Mouse (Mus musculus) midbrain, embryonic 13.5 days (tissue): ENCODE results near the gene Gadd45a. TPM values are rescaled to one million over a fixed set of nuclear protein-coding genes. Genes with fewer than 3 reads are reported as not detected.
"Not testable (repeated sequence)": the region's sequence is repeated elsewhere in the genome, so short reads cannot be mapped to it uniquely, and the experiment has no call there.

Experiments used
- ATAC-seq: fragments of 200-750 bp; cut with Nextera tagmentation; 2 replicates; pipeline ENCODE4 v1.8.0; 2017; ENCODE audit warnings: mild to moderate bottlenecking, moderate TSS enrichment, moderate library complexity
- H3K27ac ChIP-seq: fragments of 300-500 bp; sonication (generic); 2 replicates; pipeline ENCODE4 v1.5.1; 2015; ENCODE audit warnings: inconsistent platforms, mild to moderate bottlenecking, moderate library complexity
- H3K27me3 ChIP-seq: fragments of 300-500 bp; sonication (generic); 2 replicates; pipeline ENCODE4 v1.6.1; 2015; ENCODE audit warnings: mild to moderate bottlenecking, inconsistent platforms
- H3K36me3 ChIP-seq: fragments of 300-500 bp; sonication (generic); 2 replicates; pipeline ENCODE4 v1.6.1; 2015; ENCODE audit warnings: mild to moderate bottlenecking, inconsistent platforms
- H3K4me1 ChIP-seq: fragments of 300-500 bp; sonication (generic); replicated peaks from 2 replicates; pipeline ENCODE4 v1.6.1; 2015; ENCODE audit warnings: inconsistent platforms
- H3K4me2 ChIP-seq: fragments of 300-500 bp; sonication (generic); replicated peaks from 2 replicates; pipeline ENCODE4 v1.6.1; 2015; ENCODE audit warnings: moderate library complexity, mild to moderate bottlenecking, inconsistent platforms
- H3K4me3 ChIP-seq: fragments of 300-500 bp; sonication (generic); replicated peaks from 2 replicates; pipeline ENCODE4 v1.5.1; 2015; ENCODE audit warnings: mild to moderate bottlenecking, inconsistent platforms
- H3K9ac ChIP-seq: fragments of 300-500 bp; sonication (generic); replicated peaks from 2 replicates; pipeline ENCODE4 v1.6.1; 2015; ENCODE audit warnings: mild to moderate bottlenecking, inconsistent platforms
- H3K9me3 ChIP-seq: fragments of 300-500 bp; sonication (generic); 2 replicates; pipeline ENCODE4 v1.6.1; 2016; ENCODE audit warnings: mild to moderate bottlenecking, inconsistent platforms
- WGBS: fragments of 180-500 bp; shearing (Covaris S2); methylation state at CpG from one replicate; pipeline ENCODE4 v1.1.7; 2015; 5-methylcytosine and 5-hydroxymethylcytosine counted together
- polyA plus RNA-seq: library from polyadenylated mRNA; unstranded; fragments of >200 nt; fragmentation: Nextera tagmentation; extraction: Ambion mirVana; gene quantifications from 2 replicates; pipeline ENCODE4 v1.2.1, GENCODE M21; 2015

Gadd45a gene
- polyA plus RNA-seq, 1 experiment from 2014 or later = 21.1 TPM

GRCm38 (mm10) chr6:67045424-67045823 lies 8.2 kb upstream of the Gadd45a start:
- ATAC-seq = no peak
- H3K4me1 ChIP-seq = peaks cover 9% of the 10 kb centered on the region; the same call in 1 of the 2 replicates
- H3K36me3 ChIP-seq = no peaks in the 10 kb centered on the region
- no peaks in the 10 kb centered on the region for H3K27me3 ChIP-seq
- WGBS = 88% methylated on average over 3 of the region's 3 CpGs
- H3K9ac ChIP-seq = no peak overlapping the region
- H3K4me3 ChIP-seq = no peak overlapping the region
- H3K27ac ChIP-seq = no peak overlapping the region
- H3K4me2 ChIP-seq = no peak overlapping the region
- H3K9me3 ChIP-seq = no peaks in the 10 kb centered on the region

- Histone ChIP-seq H3K27ac (no peak overlapping the region), H3K4me3 (no peak overlapping the region), H3K4me1 (peaks cover 7% of the 10 kb centered on the region), H3K36me3 (no peaks in the 10 kb centered on the region), H3K4me2 (no peak overlapping the region), H3K9ac (no peak overlapping the region), H3K27me3 (no peaks in the 10 kb centered on the region), H3K9me3 (no peaks in the 10 kb centered on the region)
- no peak for ATAC-seq
- 64% methylated on average over 4 of the region's 4 CpGs for WGBS
Measured at GRCm38 (mm10) chr6:67040904-67041410, 3.7 kb upstream of the Gadd45a start.

- ATAC-seq = no peak
Measured at GRCm38 (mm10) chr6:67038964-67039363, 1.7 kb upstream of the Gadd45a start.

GRCm38 (mm10) chr6:67036356-67036811 lies 873 bp downstream of the Gadd45a start:
- peak overlapping the region; percentile 77 for H3K4me3 ChIP-seq
- under 1% methylated on average over 29 of the region's 29 CpGs for WGBS

More at GRCm38 (mm10) chr6:67038964-67039363, 1.7 kb upstream of the Gadd45a start:
- no peak overlapping the region for H3K4me3 ChIP-seq
- no peak overlapping the region for H3K4me2 ChIP-seq
- no peaks in the 10 kb centered on the region for H3K36me3 ChIP-seq
- no peak overlapping the region for H3K9ac ChIP-seq
- H3K27me3 ChIP-seq = peaks cover 10% of the 10 kb centered on the region; the same call in 1 of the 2 replicates
- 96% methylated on average over 2 of the region's 3 CpGs for WGBS
- H3K27ac ChIP-seq = no peak overlapping the region
- peaks cover 23% of the 10 kb centered on the region for H3K4me1 ChIP-seq
- H3K9me3 ChIP-seq = no peaks in the 10 kb centered on the region

GRCm38 (mm10) chr6:67035388-67036299 lies 1.6 kb downstream of the Gadd45a start:
- H3K27me3 ChIP-seq = peaks cover 26% of the 10 kb centered on the region
- H3K9ac ChIP-seq = peak overlapping the region; percentile 83
- peak overlapping the region; percentile 77 for H3K4me3 ChIP-seq
- H3K36me3 ChIP-seq = no peaks in the 10 kb centered on the region
- no peak overlapping the region for H3K27ac ChIP-seq
- H3K9me3 ChIP-seq = no peaks in the 10 kb centered on the region
- H3K4me2 ChIP-seq = peak overlapping the region; percentile 73
- ATAC-seq = no peak
- H3K4me1 ChIP-seq = peaks cover 23% of the 10 kb centered on the region
- 2% methylated on average over 19 of the region's 19 CpGs for WGBS

More at GRCm38 (mm10) chr6:67036356-67036811, 873 bp downstream of the Gadd45a start:
- peak overlapping the region; percentile 83 for H3K9ac ChIP-seq
- no peaks in the 10 kb centered on the region for H3K36me3 ChIP-seq
- peak overlapping the region; percentile 92 for H3K27ac ChIP-seq
- no peaks in the 10 kb centered on the region for H3K9me3 ChIP-seq
- peaks cover 19% of the 10 kb centered on the region; the same call in 1 of the 2 replicates for H3K27me3 ChIP-seq
- H3K4me1 ChIP-seq = peaks cover 23% of the 10 kb centered on the region
- peak overlapping the region; percentile 73 for H3K4me2 ChIP-seq
- peak; percentile 86 for ATAC-seq

- ATAC-seq = no peak
- peak overlapping the region; percentile 38 for H3K4me2 ChIP-seq
- H3K36me3 ChIP-seq = no peaks in the 10 kb centered on the region
- H3K27ac ChIP-seq = no peak overlapping the region
- H3K4me1 ChIP-seq = peaks cover 28% of the 10 kb centered on the region
- 48% methylated on average over 7 of the region's 7 CpGs for WGBS
- H3K9ac ChIP-seq = peak overlapping the region; percentile 36; the same call in 1 of the 2 replicates
- H3K27me3 ChIP-seq = peaks cover 29% of the 10 kb centered on the region
- no peaks in the 10 kb centered on the region for H3K9me3 ChIP-seq
- no peak overlapping the region; the same call in 1 of the 2 replicates for H3K4me3 ChIP-seq
Measured at GRCm38 (mm10) chr6:67034331-67035130, 2.7 kb downstream of the Gadd45a start.

- no peak overlapping the region for H3K27ac ChIP-seq
- peaks cover 29% of the 10 kb centered on the region for H3K27me3 ChIP-seq
- no peak overlapping the region for H3K9ac ChIP-seq
- no peak for ATAC-seq
- H3K4me2 ChIP-seq = no peak overlapping the region
- H3K4me3 ChIP-seq = no peak overlapping the region
- no peaks in the 10 kb centered on the region for H3K36me3 ChIP-seq
- H3K4me1 ChIP-seq = peaks cover 28% of the 10 kb centered on the region
- 71% methylated on average over 4 of the region's 4 CpGs for WGBS
- no peaks in the 10 kb centered on the region for H3K9me3 ChIP-seq
Measured at GRCm38 (mm10) chr6:67033604-67034003, 3.7 kb downstream of the Gadd45a start.

- not testable (repeated sequence) for H3K36me3 ChIP-seq, H3K9ac ChIP-seq, H3K9me3 ChIP-seq, H3K4me2 ChIP-seq, H3K27ac ChIP-seq, H3K4me3 ChIP-seq, ATAC-seq
- peaks cover 28% of the 10 kb centered on the region for H3K4me1 ChIP-seq
- WGBS = 90% methylated on average over 3 of the region's 4 CpGs
- H3K27me3 ChIP-seq = peaks cover 29% of the 10 kb centered on the region
Measured at GRCm38 (mm10) chr6:67032972-67033371, 4.3 kb downstream of the Gadd45a start.

GRCm38 (mm10) chr6:67032551-67032950 lies 4.7 kb downstream of the Gadd45a start:
- Histone ChIP-seq H3K27me3 (peaks cover 29% of the 10 kb centered on the region), H3K4me1 (peaks cover 26% of the 10 kb centered on the region)
- H3K4me3 ChIP-seq, H3K9me3 ChIP-seq, H3K27ac ChIP-seq, H3K9ac ChIP-seq, H3K4me2 ChIP-seq, H3K36me3 ChIP-seq, ATAC-seq: not testable (repeated sequence)

- 16% methylated on average over 5 of the region's 5 CpGs for WGBS
Measured at GRCm38 (mm10) chr6:67030846-67031245, 6.4 kb downstream of the Gadd45a start.

GRCm38 (mm10) chr6:67030416-67030815 lies 6.8 kb downstream of the Gadd45a start:
- H3K27me3 ChIP-seq = peaks cover 26% of the 10 kb centered on the region
- no peak overlapping the region for H3K4me3 ChIP-seq
- H3K9me3 ChIP-seq = no peaks in the 10 kb centered on the region
- H3K9ac ChIP-seq = no peak overlapping the region
- peaks cover 16% of the 10 kb centered on the region for H3K4me1 ChIP-seq
- H3K27ac ChIP-seq = no peak overlapping the region
- H3K4me2 ChIP-seq = peak overlapping the region; percentile 23; the same call in 1 of the 2 replicates
- no peaks in the 10 kb centered on the region for H3K36me3 ChIP-seq
- 6% methylated on average over 2 of the region's 2 CpGs for WGBS
- no peak for ATAC-seq

More at GRCm38 (mm10) chr6:67030846-67031245, 6.4 kb downstream of the Gadd45a start:
- Histone ChIP-seq H3K4me3 (no peak overlapping the region), H3K36me3 (no peaks in the 10 kb centered on the region), H3K27ac (no peak overlapping the region), H3K4me1 (peaks cover 20% of the 10 kb centered on the region), H3K9me3 (no peaks in the 10 kb centered on the region), H3K4me2 (no peak overlapping the region), H3K27me3 (peaks cover 29% of the 10 kb centered on the region), H3K9ac (no peak overlapping the region)
- no peak for ATAC-seq
